Mouse (Mus musculus) embryonic facial prominence, embryonic 15.5 days (tissue): ENCODE measurements at regions not wholly inside any gene's neighbourhood (a gene's known extent, or its start where the extent isn't known, plus 50 kb on each side); places are given as distances from the start of the nearest gene placed in this dataset. TPM values are rescaled to one million over a fixed set of nuclear protein-coding genes. Genes with fewer than 3 reads are reported as not detected.

Experiments used
- ATAC-seq: fragments of 200-750 bp; cut with Nextera tagmentation; 2 replicates; pipeline ENCODE4 v1.8.0; 2017; ENCODE audit warnings: low read depth, moderate TSS enrichment; ENCODE audit not compliant: insufficient number of reproducible peaks, low FRiP score, low TSS enrichment
- H3K27ac ChIP-seq: fragments of 300-500 bp; sonication (generic); replicated peaks from 2 replicates; pipeline ENCODE4 v1.5.1; 2015; ENCODE audit warnings: mild to moderate bottlenecking, inconsistent platforms
- H3K27me3 ChIP-seq: fragments of 300-500 bp; sonication (generic); 2 replicates; pipeline ENCODE4 v1.6.1; 2015; ENCODE audit warnings: inconsistent platforms
- H3K36me3 ChIP-seq: fragments of 300-500 bp; sonication (generic); 2 replicates; pipeline ENCODE4 v1.6.1; 2015; ENCODE audit warnings: mild to moderate bottlenecking, inconsistent platforms
- H3K4me1 ChIP-seq: fragments of 300-500 bp; sonication (generic); 2 replicates; pipeline ENCODE4 v1.6.1; 2015; ENCODE audit warnings: inconsistent platforms
- H3K4me2 ChIP-seq: fragments of 300-500 bp; sonication (generic); replicated peaks from 2 replicates; pipeline ENCODE4 v1.6.1; 2015; ENCODE audit warnings: mild to moderate bottlenecking, inconsistent platforms
- H3K4me3 ChIP-seq: fragments of 300-500 bp; sonication (generic); replicated peaks from 2 replicates; pipeline ENCODE4 v1.5.1; 2015; ENCODE audit warnings: mild to moderate bottlenecking, inconsistent platforms
- H3K9ac ChIP-seq: fragments of 300-500 bp; sonication (generic); 2 replicates; pipeline ENCODE4 v1.6.1; 2015; ENCODE audit warnings: inconsistent platforms
- H3K9me3 ChIP-seq: fragments of 300-500 bp; sonication (generic); replicated peaks from 2 replicates; pipeline ENCODE4 v1.6.1; 2016; ENCODE audit warnings: inconsistent platforms
- WGBS: fragments of 180-500 bp; shearing (Covaris S2); methylation state at CpG from one replicate; pipeline ENCODE4 v1.1.7; 2015; 5-methylcytosine and 5-hydroxymethylcytosine counted together
- microRNA counts: library from miRNA; unstranded; fragments of <30 nt; microRNA quantifications from one replicate; lab custom pipeline; 2016
- microRNA-seq: library from miRNA; unstranded; fragments of <30 nt; microRNA quantifications from one replicate; pipeline ENCODE4, GENCODE M21; 2016; ENCODE audit warnings: borderline number of aligned reads

GRCm38 (mm10) chr10:91881521-91882228 is 700.6 kb upstream of the Tmpo start:
- no peaks in the 10 kb centered on the region for H3K27me3 ChIP-seq
- no peak overlapping the region for H3K4me2 ChIP-seq
- H3K4me3 ChIP-seq, result no peak overlapping the region
- WGBS, result 35% methylated on average over 9 of the region's 9 CpGs
- ATAC-seq, result no peak
- H3K27ac ChIP-seq, result no peak overlapping the region
- H3K36me3 ChIP-seq, result no peaks in the 10 kb centered on the region
- no peaks in the 10 kb centered on the region for H3K4me1 ChIP-seq
- H3K9me3 ChIP-seq, result no peaks in the 10 kb centered on the region
- no peak overlapping the region for H3K9ac ChIP-seq

- Histone ChIP-seq H3K9ac (no peak overlapping the region), H3K27me3 (no peaks in the 10 kb centered on the region), H3K4me2 (no peak overlapping the region), H3K36me3 (no peaks in the 10 kb centered on the region), H3K4me1 (no peaks in the 10 kb centered on the region), H3K4me3 (no peak overlapping the region), H3K27ac (no peak overlapping the region), H3K9me3 (no peaks in the 10 kb centered on the region)
- 78% methylated on average over 3 of the region's 3 CpGs for WGBS
- no peak for ATAC-seq
These were observed 694.3 kb upstream of the Tmpo start for GRCm38 (mm10) chr10:91875450-91875849.

GRCm38 (mm10) chr10:91871244-91871643 is 690.1 kb upstream of the Tmpo start:
- no peaks in the 10 kb centered on the region for H3K27me3 ChIP-seq
- 63% methylated on average over 4 of the region's 4 CpGs for WGBS
- H3K4me1 ChIP-seq, result no peaks in the 10 kb centered on the region
- no peaks in the 10 kb centered on the region for H3K36me3 ChIP-seq
- H3K9me3 ChIP-seq, result no peaks in the 10 kb centered on the region
- H3K4me2 ChIP-seq, result no peak overlapping the region
- no peak for ATAC-seq
- no peak overlapping the region for H3K27ac ChIP-seq
- no peak overlapping the region for H3K4me3 ChIP-seq
- no peak overlapping the region for H3K9ac ChIP-seq

- no peak overlapping the region for H3K9ac ChIP-seq
- no peaks in the 10 kb centered on the region for H3K27me3 ChIP-seq
- no peaks in the 10 kb centered on the region for H3K9me3 ChIP-seq
- no peaks in the 10 kb centered on the region for H3K36me3 ChIP-seq
- H3K4me1 ChIP-seq, result no peaks in the 10 kb centered on the region
- WGBS, result 44% methylated on average over 6 of the region's 6 CpGs
- no peak overlapping the region for H3K4me2 ChIP-seq
- ATAC-seq, result no peak
- H3K4me3 ChIP-seq, result no peak overlapping the region
- H3K27ac ChIP-seq, result no peak overlapping the region
These were observed 677.8 kb upstream of the Tmpo start for GRCm38 (mm10) chr10:91858711-91859595.

- H3K4me1 ChIP-seq, result no peaks in the 10 kb centered on the region
- no peak for ATAC-seq
- no peaks in the 10 kb centered on the region for H3K9me3 ChIP-seq
- H3K27me3 ChIP-seq, result no peaks in the 10 kb centered on the region
- H3K4me2 ChIP-seq, result no peak overlapping the region
- H3K9ac ChIP-seq, result no peak overlapping the region
- no peak overlapping the region for H3K27ac ChIP-seq
- WGBS, result 22% methylated on average over 3 of the region's 3 CpGs
- H3K4me3 ChIP-seq, result no peak overlapping the region
- H3K36me3 ChIP-seq, result no peaks in the 10 kb centered on the region
These were observed 646.0 kb upstream of the Tmpo start for GRCm38 (mm10) chr10:91827074-91827473.

GRCm38 (mm10) chr10:91823499-91823898 is 642.4 kb upstream of the Tmpo start:
- no peak overlapping the region for H3K27ac ChIP-seq
- no peaks in the 10 kb centered on the region for H3K27me3 ChIP-seq
- no peak overlapping the region for H3K9ac ChIP-seq
- no peaks in the 10 kb centered on the region for H3K9me3 ChIP-seq
- 86% methylated on average over 5 of the region's 5 CpGs for WGBS
- no peaks in the 10 kb centered on the region for H3K36me3 ChIP-seq
- no peaks in the 10 kb centered on the region for H3K4me1 ChIP-seq
- ATAC-seq, result no peak
- H3K4me2 ChIP-seq, result no peak overlapping the region
- no peak overlapping the region for H3K4me3 ChIP-seq

- no peaks in the 10 kb centered on the region for H3K27me3 ChIP-seq
- no peak overlapping the region for H3K4me2 ChIP-seq
- ATAC-seq, result no peak
- H3K27ac ChIP-seq, result no peak overlapping the region
- H3K4me1 ChIP-seq, result no peaks in the 10 kb centered on the region
- no peaks in the 10 kb centered on the region for H3K9me3 ChIP-seq
- no peak overlapping the region for H3K4me3 ChIP-seq
- no peak overlapping the region for H3K9ac ChIP-seq
- 80% methylated on average over 3 of the region's 3 CpGs for WGBS
- H3K36me3 ChIP-seq, result no peaks in the 10 kb centered on the region
These were observed 623.8 kb upstream of the Tmpo start for GRCm38 (mm10) chr10:91804870-91805269.

MicroRNA genes in the stretch of these regions (microRNA counts, 519-probe panel; counts per million panel counts)
- 3,060 counts per million, percentile 73 among the panel's probes with 10 or more counts for microRNA mmu-miR-135a (lab: Ali Mortazavi, UCI)

Small RNA genes in the stretch of these regions (microRNA-seq; reads per million reads assigned to microRNA genes)
- gene Gm22582, result not detected
- 4.0 reads per million, percentile 17 among the genes with 10 or more reads in this experiment for gene Mir1251
- 4.1 reads per million, percentile 18 among the genes with 10 or more reads in this experiment for gene Mir135a-2
